Mouse (Mus musculus) hematopoietic stem cell, adult 5-6 weeks (primary cell): ENCODE results near the gene Cdh20. TPM values are rescaled to one million over a fixed set of nuclear protein-coding genes. Genes with fewer than 3 reads are reported as not detected.

ENCODE experiments used
- ATAC-seq, 2 experiments: fragments of 125-278 bp in 1 of 2; replicated peaks in 1 of 2; 2 replicates each; pipeline ENCODE4 v1.8.0; 2016 to 2017; ENCODE audit warnings: inconsistent platforms in 2 of 2, mild to moderate bottlenecking in 2 of 2, moderate number of reproducible peaks in 2 of 2, low read depth in 1 of 2, moderate TSS enrichment in 1 of 2; ENCODE audit not compliant: low FRiP score in 2 of 2, poor library complexity in 2 of 2, severe bottlenecking in 2 of 2, insufficient read depth in 1 of 2, low TSS enrichment in 1 of 2
- total RNA-seq: library from RNA; stranded (forward); fragments of 172-1452, 232-1000 nt; gene quantifications from 2 replicates; pipeline ENCODE4 v1.2.3, GENCODE M21; 2017

Gene Cdh20
- total RNA-seq, 1 experiment from 2014 or later = not detected

DNA sequence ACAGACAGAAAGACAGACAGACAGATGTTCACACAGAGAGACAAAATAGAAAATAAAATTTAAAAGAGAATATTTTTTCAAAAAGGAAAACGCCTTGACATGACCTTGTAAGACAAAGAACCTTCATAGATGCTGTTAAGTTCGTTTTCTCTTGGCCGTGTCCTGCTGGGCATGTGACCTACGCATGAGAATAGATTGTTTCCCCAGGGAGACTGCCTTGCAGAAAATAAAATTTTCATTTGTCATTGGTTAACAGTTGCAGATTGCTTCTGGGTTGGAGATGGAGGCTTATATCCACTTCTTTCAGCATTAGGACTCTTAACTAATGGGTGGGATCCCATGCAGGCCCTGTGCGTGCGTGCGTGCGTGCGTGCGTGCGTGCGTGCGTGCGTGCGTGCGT, 219.2 kb downstream of the Cdh20 start:
- ATAC-seq = no peak

DNA sequence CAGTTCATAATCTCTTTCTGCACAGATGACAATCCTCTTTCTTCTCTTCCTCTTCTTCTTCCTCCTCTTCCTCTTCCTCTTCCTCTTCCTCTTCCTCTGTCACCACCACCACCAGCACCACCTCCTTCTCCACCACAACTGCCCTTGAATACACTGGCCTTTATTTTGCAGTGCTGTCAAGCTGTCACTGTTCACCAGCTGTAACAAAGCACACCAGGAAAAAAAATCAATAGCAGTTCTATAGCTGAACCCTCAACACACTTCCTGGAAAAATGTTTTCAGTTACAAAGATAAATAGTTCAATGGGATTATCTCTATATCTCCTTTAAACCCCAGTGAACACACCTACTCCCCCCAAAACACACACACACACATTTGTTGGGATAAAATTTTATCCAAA, 224.1 kb downstream of the Cdh20 start:
- ATAC-seq = no peak

DNA sequence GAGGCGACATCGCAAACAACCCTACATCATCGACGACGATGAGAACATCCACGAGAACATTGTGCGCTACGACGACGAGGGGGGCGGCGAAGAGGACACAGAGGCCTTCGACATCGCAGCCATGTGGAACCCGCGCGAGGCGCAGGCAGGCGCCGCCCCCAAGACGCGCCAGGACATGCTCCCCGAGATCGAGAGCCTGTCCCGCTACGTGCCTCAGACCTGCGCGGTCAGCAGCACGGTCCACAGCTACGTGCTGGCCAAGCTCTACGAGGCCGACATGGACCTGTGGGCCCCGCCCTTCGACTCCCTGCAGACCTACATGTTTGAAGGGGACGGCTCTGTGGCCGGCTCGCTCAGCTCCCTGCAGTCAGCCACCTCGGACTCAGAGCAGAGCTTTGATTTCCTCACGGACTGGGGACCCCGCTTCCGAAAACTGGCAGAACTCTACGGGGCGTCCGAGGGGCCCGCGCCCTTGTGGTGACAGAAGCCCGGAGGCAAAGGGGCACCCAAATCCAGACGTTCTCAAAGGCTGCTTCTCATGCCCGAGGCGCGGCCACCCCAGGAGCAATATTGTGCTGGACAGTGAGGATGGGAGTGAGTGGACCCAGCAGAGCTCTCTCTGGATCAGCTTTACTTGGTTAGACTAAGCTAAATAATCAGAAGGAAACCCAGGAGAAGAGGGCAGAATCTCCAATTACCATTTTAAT, 225.7 kb downstream of the Cdh20 start:
- ATAC-seq = peak; percentile 42 to 56; a peak in 2 of 4 replicates

DNA sequence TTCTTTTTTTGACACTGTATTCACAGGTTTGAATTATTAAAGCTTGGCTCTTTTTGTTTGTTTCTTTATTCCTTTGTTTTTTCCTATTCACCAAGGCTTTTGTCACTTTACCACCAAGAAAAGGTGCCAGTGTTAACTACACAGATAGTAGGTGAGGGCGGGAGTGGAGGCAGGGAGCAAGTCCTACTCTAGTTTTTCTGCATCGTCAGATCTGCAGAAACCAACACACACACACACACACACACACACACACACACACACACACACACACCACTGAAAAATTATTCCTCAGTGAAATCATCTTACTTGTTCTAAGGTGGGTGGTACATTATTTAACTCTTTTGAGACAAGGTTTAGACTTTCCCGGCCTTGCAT, 226.3 kb downstream of the Cdh20 start:
- no peak for ATAC-seq

DNA sequence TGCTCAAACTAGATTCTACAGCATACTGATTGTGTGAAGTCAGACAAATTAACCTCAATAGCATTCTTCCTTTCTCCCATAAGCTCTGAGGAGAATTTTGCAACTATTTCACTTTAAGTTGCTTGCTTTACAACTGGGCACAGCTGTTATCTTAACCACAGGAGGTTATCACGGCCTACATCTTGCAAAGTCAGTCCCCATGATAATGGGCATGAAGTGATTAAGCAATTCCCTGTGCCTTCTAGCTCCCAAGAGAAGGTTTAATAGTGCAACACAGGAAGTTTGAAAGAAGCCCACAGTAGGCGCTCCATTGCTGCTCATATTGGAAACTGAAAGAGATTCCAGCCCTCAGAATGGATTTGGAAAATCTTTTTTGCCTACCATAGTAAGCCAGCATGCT, 229.5 kb downstream of the Cdh20 start:
- ATAC-seq = peak; percentile 42 to 45; a peak in 3 of 4 replicates

DNA sequence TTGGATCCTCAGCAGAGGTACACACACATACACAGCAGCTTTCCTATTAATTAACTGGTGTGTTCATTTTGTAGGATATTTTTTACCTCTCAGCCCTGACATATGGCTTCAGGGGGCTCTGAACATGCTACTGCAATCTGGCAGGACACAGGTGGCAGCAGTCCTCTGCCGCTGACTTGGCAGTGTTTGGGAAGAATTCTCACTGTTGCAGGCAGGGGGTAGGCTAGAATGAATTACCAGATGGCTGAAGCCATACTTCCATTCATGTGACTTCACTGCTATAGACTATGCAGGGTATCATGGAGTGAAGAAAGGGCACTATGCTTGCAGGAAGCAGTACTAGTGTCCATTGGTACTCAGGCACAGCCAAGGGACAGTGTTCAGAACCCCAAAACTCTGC, 233.8 kb downstream of the Cdh20 start:
- ATAC-seq = no peak

DNA sequence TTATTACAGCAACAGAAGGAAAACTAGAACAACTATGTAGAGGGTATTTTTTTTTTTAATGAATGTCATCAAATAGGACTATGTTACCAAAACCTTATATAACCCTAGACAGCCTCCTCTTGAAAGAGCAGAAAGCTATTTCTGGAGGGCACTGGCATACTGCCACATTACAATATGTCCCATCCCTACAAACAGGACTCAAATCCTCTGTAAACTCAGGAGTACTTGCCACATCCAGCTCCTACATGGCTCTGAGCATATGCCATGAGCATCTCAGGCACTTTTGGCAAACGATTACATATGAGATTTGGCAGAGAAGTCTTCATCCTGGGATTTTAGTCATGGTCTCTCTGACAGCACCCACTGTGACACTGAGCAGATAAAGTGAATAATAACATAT, 235.5 kb downstream of the Cdh20 start:
- no peak for ATAC-seq

DNA sequence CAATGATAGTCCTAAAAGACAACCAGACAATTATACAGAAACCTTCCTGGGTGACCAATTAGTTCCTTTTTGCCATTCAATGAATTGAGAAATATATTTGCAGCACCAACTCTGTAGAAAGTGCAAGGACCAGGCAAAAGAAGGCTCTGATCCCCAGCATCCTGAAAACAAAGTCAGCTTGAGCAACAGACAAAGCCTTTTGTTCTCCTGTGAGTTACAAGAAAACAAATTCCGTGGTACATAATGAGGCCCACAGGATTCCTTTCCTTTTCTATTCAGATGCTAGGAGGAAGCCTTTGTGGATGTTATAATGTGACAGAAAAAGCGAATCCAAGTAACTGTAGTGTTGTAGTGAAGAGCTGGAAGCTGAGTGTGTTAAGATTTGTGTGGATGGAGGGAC, 244.3 kb downstream of the Cdh20 start:
- no peak for ATAC-seq

DNA sequence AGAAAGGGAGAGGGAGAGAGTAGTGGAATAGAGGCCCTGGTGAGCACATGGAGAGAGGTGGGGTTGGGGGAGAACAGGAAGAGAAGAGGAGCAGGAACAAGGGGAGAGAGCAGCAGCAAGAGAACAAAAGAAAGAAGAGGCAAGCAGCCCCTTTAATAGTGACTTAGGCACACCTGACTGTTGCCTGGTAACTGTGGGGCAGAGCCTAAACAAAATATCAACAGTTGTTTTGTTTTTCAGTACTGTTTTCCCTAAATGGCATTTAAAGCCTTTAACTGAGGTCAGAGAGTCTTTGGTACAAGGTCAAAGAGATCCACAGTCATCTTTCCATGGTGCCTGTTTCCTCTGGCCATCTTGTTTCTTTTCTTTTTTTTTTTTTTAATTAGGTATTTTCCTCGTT, 245.0 kb downstream of the Cdh20 start:
- no peak for ATAC-seq

DNA sequence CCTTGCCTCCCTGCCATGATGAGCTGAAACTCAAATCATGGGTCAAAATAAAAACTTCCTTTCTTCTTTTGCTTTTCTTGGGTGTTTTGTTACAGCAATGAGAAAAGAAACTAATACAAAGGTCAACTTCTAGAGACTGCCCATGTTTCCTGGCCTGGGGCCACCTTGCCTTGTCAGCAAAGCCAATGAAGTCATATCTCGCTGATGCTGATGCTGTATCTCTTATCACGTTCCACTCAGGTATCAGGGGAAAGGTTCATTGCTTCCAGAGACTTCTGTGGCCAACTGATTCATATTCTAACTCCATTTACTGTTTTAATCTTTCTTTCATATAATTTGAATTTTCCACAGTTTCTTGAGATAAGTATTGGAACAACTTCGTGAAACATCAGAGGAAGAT, 273.3 kb downstream of the Cdh20 start:
- no peak for ATAC-seq
